Mouse (Mus musculus) lung, postnatal 14 days (tissue): ENCODE measurements around the gene Uqcrh.
A peak's percentile ranks its signal among the peaks of the same experiment; 100 is the strongest.

ENCODE experiments used
- DNase-seq: peaks from one replicate; pipeline ENCODE4 v3.0.0; 2021

The Uqcrh gene

GRCm38 (mm10) chr4:116074861-116075620 is at the start of gene Uqcrh, which contains the start of gene Lrrc41:
TSS of gene Uqcrh (minus strand) at chr4:116075071.
TSS of gene Lrrc41 (plus strand) at chr4:116075269.
- DNase-seq: peak; percentile 97

DNA sequence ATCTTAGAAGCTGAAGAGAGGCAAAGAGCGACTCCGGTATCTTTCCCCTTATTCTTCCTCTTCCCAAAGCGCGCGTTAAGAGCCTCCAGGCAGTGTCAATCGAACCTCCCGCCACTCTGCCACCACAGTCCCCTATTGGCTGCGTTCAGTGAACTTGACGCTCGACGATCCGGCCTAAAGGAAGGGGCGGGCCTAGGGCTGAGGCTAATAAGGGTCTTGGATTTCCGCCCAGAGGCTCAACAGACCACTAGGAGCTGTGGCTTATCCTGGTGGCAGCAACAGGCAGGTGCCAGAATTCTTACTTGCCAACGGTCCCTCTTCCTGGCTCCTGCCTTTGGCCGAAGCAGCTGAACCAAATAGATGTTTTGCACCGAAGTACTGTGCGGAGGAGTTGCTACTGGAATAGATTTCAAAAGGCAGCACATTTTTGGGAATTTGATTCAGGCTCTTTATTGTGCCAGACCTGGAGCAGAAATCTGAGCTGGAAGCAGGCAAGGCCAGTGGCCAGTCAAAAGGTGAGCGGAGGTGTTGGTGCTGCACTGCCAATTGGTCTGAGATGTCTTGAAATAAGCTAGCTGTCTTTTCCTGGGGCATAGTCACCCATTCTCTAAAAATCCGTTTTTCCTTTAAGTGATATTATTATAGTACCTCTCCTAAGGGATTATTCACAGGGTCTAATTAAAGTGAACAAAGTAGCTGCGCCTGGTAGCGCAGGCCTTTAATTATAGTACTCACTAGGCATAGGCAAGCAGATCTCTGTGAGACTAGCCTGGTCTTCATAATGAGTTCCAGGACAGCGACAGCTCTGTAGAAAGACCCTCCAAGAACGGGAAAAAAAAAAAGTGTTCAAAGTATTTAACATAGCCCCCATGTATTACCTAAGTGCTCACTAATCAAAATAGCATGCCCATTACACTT is 49.0 kb upstream of the Uqcrh start, which contains the start of the genes Rad54l and Pomgnt1:
Gene Rad54l (minus strand): TSS at position 89 of the 918 bp plus-strand sequence.
Gene Pomgnt1 (plus strand): TSS at position 239 of the 918 bp plus-strand sequence.
- DNase-seq: peak; percentile 82

- DNase-seq: no peak
These were observed 47.9 kb upstream of the Uqcrh start for GRCm38 (mm10) chr4:116122762-116123161.

GRCm38 (mm10) chr4:116111486-116111885 is 36.6 kb upstream of the Uqcrh start:
- DNase-seq: no peak

DNA sequence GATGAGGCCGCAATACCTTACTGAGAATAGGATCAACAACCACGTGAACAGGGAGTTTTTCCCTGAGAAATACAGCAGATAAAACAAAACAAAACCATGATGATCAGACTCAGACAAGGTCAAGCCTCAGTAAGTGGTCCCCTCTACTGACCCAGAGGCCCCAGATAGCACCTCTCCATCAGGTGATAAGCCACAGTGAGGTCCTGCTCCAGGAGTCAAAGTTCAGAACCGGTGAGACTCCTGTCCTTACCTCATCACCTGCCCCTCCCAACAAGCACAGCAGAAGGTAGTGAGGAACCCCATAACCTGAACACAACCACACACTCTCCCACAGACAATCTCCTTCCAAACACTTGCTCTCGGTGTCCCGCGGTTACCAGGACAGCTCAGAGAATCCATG is 35.8 kb upstream of the Uqcrh start:
- no peak for DNase-seq

GRCm38 (mm10) chr4:116105278-116105677 is 30.4 kb upstream of the Uqcrh start:
- DNase-seq: no peak

- no peak for DNase-seq
These were observed 26.1 kb upstream of the Uqcrh start for GRCm38 (mm10) chr4:116100959-116101358.

DNA sequence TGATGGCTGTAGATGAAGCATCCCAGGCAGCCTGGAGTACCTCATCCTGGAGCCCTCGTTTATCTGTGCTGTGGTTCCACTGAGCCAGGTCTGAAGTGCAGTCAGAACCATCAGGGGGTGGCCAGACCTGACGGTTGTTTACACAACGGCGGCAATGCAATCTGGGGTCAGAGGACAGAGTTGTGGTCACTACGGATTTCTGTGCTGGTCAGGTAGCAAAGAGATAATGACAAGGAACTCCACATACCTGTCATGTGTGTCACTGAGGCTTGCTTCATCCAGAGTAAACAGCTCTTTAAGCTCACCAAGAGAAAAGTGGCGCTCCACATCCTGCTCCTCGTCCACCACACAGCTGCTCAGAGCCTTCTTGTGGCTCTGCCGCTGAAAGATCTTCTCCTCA is 22.3 kb upstream of the Uqcrh start:
- DNase-seq: no peak

- no peak for DNase-seq
These were observed 21.4 kb upstream of the Uqcrh start for GRCm38 (mm10) chr4:116096291-116096690.

- no peak for DNase-seq
These were observed 13.8 kb upstream of the Uqcrh start for GRCm38 (mm10) chr4:116088510-116089249.

- DNase-seq: no peak
These were observed 2.6 kb upstream of the Uqcrh start for GRCm38 (mm10) chr4:116077240-116078095.

GRCm38 (mm10) chr4:116076369-116077231 is 1.7 kb upstream of the Uqcrh start:
- DNase-seq: peak; percentile 35

GRCm38 (mm10) chr4:116075631-116076368 is 929 bp upstream of the Uqcrh start:
- peak; percentile 75 for DNase-seq

DNA sequence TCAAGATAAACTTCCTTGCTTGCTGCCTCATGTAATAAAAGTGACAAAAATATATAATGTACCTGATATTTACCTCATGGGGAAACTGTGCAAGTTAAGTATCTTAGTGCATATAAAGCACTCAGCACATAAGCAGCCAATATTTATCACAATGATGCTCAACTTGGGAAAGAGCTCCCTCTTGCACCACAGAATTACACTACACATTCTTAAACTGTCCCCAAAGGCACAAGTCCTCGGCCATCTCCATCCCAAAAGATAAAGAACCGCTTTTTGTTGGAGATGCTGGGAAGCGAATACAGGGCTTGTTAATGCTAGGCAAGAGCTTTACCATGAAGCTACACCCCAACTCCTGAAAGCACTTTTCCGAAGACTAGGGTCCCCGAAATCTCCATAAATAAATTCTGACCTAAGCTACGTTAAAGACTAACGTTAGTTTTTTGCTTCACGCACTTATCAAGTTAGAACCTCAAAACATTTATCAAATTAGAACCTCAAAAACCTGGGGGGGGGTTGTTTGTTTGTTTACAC is 661 bp downstream of the Uqcrh start:
- DNase-seq: no peak

DNA sequence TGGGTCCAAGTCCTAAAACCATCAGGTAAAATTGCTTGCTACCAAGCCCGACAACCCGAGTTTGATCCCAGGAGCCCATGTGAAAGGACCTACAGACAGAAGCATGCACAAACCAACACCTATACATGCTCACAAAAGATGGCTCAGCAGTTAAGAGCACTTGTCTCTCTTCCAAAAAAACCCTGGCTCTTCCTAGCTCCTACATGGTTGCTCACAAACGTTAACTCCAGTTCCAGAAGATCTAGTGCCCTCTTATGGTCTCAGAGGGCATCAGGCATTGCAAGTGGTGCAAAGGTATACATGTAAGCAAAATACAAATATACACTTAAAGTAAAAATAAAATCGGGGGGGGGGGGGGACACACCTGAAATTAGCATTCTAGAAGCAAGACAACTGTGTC is 1.7 kb downstream of the Uqcrh start:
- DNase-seq: no peak

- no peak for DNase-seq
These were observed 4.8 kb downstream of the Uqcrh start for GRCm38 (mm10) chr4:116070116-116070515.

DNA sequence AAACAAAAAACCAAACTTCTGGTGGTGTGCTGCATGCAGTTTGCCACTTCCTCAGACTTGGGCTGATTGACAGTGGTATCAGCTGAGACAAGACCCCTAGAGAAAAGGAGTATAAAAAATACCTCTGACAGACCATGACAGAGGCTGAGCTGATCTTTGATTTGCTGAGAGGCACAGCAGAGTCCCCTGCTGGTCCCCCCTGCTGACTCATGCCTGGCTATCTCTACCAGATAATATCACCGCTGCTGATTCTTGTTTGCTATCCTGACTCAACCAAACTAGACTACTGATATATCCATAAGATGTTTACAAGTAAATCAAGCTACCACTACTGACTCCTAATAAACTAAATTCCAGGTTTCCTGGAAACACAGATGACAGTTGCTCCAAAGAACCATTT is 11.0 kb downstream of the Uqcrh start:
- no peak for DNase-seq

DNA sequence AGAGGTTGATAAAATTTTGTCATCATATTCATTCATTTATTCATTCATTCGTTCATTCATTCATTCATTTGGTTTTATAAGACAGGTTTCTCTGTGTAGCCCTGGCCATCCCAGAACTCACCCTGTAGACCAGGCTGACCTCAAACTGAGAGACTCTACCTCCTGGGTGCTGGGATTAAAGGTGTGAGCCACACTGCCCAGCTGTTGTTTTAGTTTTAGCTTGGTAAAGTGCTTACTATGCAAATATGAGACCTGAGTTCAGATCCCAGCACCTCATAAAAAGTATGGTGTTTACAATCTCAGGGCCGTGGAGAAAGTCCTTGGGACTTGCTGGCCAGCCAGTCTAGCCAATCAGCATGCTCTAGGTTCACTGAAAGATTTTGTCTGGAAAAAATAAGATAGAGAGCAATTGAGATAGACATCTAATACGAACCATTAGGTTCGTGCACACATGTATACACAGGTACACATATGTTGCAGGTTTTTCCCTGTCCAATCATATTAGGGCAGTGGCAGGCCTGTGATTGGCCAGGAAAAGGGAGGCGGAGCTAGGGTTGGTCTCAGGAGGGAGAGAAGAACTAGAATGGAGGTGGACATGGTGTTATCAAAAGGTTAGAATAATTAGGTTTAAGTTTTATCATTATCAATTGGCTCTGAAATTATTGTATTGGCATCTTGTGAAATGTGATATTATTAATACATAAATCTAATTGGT is 15.7 kb downstream of the Uqcrh start:
- DNase-seq: no peak

DNA sequence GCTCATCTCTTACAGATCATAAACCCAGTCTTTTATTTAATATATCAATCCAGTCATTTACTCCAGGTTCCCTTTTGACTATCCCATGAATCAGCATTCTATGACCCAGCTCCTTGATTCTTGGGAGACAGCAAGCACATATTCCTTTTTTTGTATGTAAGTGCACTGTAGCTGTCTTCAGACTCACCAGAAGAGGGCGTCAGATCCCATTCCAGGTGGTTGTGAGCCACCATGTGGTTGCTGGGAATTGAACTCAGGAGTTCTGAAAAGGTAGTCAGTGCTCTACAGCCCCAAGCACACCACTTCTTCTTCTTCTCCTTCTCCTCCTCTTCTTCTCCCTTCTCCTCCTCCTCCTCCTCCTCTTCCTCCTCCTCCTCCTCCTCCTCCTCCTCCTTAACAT is 17.3 kb downstream of the Uqcrh start:
- DNase-seq: no peak
